Comparison of ENCODE assay signal across 7 mouse cellular contexts in the genomic region with DNA sequence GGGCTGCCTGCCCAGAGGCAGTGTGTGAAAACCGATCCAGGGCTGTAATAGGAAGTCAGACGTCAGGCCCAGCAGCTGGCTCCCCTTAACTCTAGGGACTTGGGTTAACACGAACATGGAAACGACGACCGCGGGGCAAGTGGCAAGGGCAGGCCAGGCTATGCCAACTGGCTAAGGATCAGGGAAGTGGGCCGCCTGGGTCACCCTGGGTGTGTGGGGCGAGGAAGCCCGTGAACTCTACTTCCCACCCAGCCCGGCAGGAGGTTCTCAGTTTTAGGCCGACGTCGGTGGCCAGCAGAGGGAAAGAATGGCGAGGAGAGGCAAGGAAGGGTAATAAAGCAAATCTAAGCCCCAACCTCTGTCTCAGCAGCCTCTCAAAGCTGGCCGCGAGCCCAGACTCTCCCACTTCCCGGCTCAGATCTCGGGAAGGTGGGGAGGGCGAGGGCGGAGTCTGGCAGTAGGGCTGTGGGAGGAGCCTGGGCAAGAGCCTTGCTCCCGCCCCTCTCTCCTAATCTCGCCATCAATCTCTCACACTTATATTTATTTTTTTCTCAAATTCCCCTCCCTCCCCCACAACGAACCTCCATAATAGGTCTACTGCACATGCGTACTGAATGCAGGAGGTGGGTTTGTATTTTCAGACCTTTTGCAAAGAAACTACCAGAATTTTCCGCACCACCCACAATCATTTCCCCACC. TPM values are rescaled to one million over a fixed set of nuclear protein-coding genes. Genes with fewer than 3 reads are reported as not detected.
DNase-seq lines count a peak whose midpoint lies in the region; ATAC-seq and TF ChIP-seq lines count a peak whose summit lies in the region.

No protein-coding gene starts in this region.

- peaks cover 33% of the 10 kb centered on the region for H3K36me3 ChIP-seq in embryonic facial prominence, embryonic 10.5 days (replicated peaks)
- peaks cover 12% of the 10 kb centered on the region for H3K36me3 ChIP-seq in intestine, postnatal 0 days (ENCODE audit: control insufficient read depth, insufficient read depth)
- H3K36me3 ChIP-seq in midbrain, embryonic 12.5 days = peaks cover 33% of the 10 kb centered on the region
- peaks cover 15% of the 10 kb centered on the region for H3K36me3 ChIP-seq in small intestine, adult 2 months (ENCODE audit: control insufficient read depth, insufficient read depth, low read length)

- peak overlapping the region; percentile 97 for H3K4me3 ChIP-seq in embryonic facial prominence, embryonic 10.5 days
- peak overlapping the region; percentile 96 for H3K4me3 ChIP-seq in intestine, postnatal 0 days (ENCODE audit: low read depth, low read length)
- peak overlapping the region; percentile 98 for H3K4me3 ChIP-seq in midbrain, embryonic 12.5 days
- peak overlapping the region; percentile 50 for H3K4me3 ChIP-seq in small intestine, adult 2 months (ENCODE audit: low read depth, low read length)

- peak overlapping the region; percentile 63 for H3K9ac ChIP-seq in intestine, postnatal 0 days (ENCODE audit: low read depth, low read length)
- peak overlapping the region; percentile 99 for H3K9ac ChIP-seq in midbrain, embryonic 12.5 days (replicated peaks)

- H3K4me2 ChIP-seq in intestine, postnatal 0 days (replicated peaks; ENCODE audit: low read depth) = peak overlapping the region; percentile 95
- peak overlapping the region; percentile 87 for H3K4me2 ChIP-seq in midbrain, embryonic 12.5 days (replicated peaks)

- peaks cover 88% of the 10 kb centered on the region for H3K4me1 ChIP-seq in embryonic facial prominence, embryonic 10.5 days
- H3K4me1 ChIP-seq in intestine, postnatal 0 days (replicated peaks; ENCODE audit: control insufficient read depth, insufficient read depth, low read length) = peaks cover 24% of the 10 kb centered on the region
- H3K4me1 ChIP-seq in midbrain, embryonic 12.5 days = peaks cover 53% of the 10 kb centered on the region
- H3K4me1 ChIP-seq in small intestine, adult 2 months (ENCODE audit: control insufficient read depth, insufficient read depth, insufficient read length, low read length) = peaks cover 25% of the 10 kb centered on the region

- WGBS in embryonic facial prominence, embryonic 10.5 days = under 1% methylated on average over 26 of the region's 26 CpGs
- WGBS in intestine, postnatal 0 days = under 1% methylated on average over 26 of the region's 26 CpGs
- WGBS in midbrain, embryonic 12.5 days = under 1% methylated on average over 26 of the region's 26 CpGs
- WGBS in small intestine, adult 2 months = under 1% methylated on average over 26 of the region's 26 CpGs

- peak; percentile 46 for TF ChIP-seq CTCF in intestine, postnatal 0 days (IDR thresholded peaks at IDR 0.05; ENCODE audit: low read depth)
- TF ChIP-seq CTCF in small intestine, adult 2 months (IDR thresholded peaks at IDR 0.05; ENCODE audit: extremely low read depth, insufficient read length, insufficient replicate concordance, low read depth, low read length) = no peak

- no peaks in the 10 kb centered on the region for H3K27me3 ChIP-seq in embryonic facial prominence, embryonic 10.5 days (replicated peaks; ENCODE audit: low read depth, poor library complexity, severe bottlenecking)
- H3K27me3 ChIP-seq in intestine, postnatal 0 days (replicated peaks; ENCODE audit: control insufficient read depth, insufficient read depth, low read length) = no peaks in the 10 kb centered on the region
- no peaks in the 10 kb centered on the region for H3K27me3 ChIP-seq in midbrain, embryonic 12.5 days
- no peaks in the 10 kb centered on the region for H3K27me3 ChIP-seq in small intestine, adult 2 months (ENCODE audit: control insufficient read depth, insufficient read depth, low read length)

- peak; percentile 97 for DNase-seq in adrenal gland, adult 2 months
- DNase-seq in embryonic facial prominence, embryonic 10.5 days (ENCODE audit: low spot score) = peak; percentile 93
- DNase-seq in gonadal fat pad, adult 2 months (ENCODE audit: low read depth) = peak; percentile 75
- peak; percentile 98 for DNase-seq in left cerebral cortex, postnatal 4 days

- peak; percentile 75 for ATAC-seq in intestine, postnatal 0 days
- ATAC-seq in midbrain, embryonic 12.5 days (ENCODE audit: low FRiP score, low read depth) = peak; percentile 77

- no peaks in the 10 kb centered on the region for H3K9me3 ChIP-seq in embryonic facial prominence, embryonic 10.5 days
- no peaks in the 10 kb centered on the region for H3K9me3 ChIP-seq in intestine, postnatal 0 days (ENCODE audit: control insufficient read depth)
- no peaks in the 10 kb centered on the region for H3K9me3 ChIP-seq in midbrain, embryonic 12.5 days

- peak overlapping the region; percentile 100 for H3K27ac ChIP-seq in embryonic facial prominence, embryonic 10.5 days (replicated peaks)
- peak overlapping the region; percentile 99 for H3K27ac ChIP-seq in intestine, postnatal 0 days (ENCODE audit: low read depth, low read length)
- H3K27ac ChIP-seq in midbrain, embryonic 12.5 days (replicated peaks) = peak overlapping the region; percentile 100
- H3K27ac ChIP-seq in small intestine, adult 2 months (ENCODE audit: insufficient read depth, low read depth, low read length) = peak overlapping the region; percentile 98

- TF ChIP-seq POLR2A in small intestine, adult 2 months (IDR thresholded peaks at IDR 0.05; ENCODE audit: low read depth, low read length) = peak; percentile 70

- intact Hi-C loops in left cerebral cortex, postnatal 4 days (cut with DNase I) = no loop called here

RNA-seq across cellular contexts. Expression of a gene that starts 2.9 kb away (rescaled TPM):
- total RNA-seq in adrenal gland, adult 2 months (2021) = 10 to 100 TPM; 71.0 to 92.8 TPM
- polyA plus RNA-seq in adrenal gland, adult 2 months (2012; rRNA removed) = 83.4 and 107 TPM in 2 replicates
- 46.2 and 55.9 TPM in 2 replicates for polyA plus RNA-seq in embryonic facial prominence, embryonic 10.5 days (2016; fragmentation: Nextera tagmentation; extraction: Ambion mirVana)
- polyA plus RNA-seq in gonadal fat pad, adult 2 months (2012; rRNA removed) = 66.3 and 80.2 TPM in 2 replicates
- polyA plus RNA-seq in intestine, postnatal 0 days (2015; fragmentation: Nextera tagmentation; extraction: Ambion mirVana) = 19.4 and 24.8 TPM in 2 replicates
- 100 to 1,000 TPM; 552 to 572 TPM for total RNA-seq in left cerebral cortex, postnatal 4 days (2021)
- polyA plus RNA-seq in midbrain, embryonic 12.5 days (2016; fragmentation: Nextera tagmentation; extraction: Ambion mirVana) = 78.7 and 88.5 TPM in 2 replicates
- 86.3 and 240 TPM in 2 replicates for polyA plus RNA-seq in small intestine, adult 2 months (2012; rRNA removed)

RNA-seq across cellular contexts. Expression of a gene that starts 26.0 kb away (rescaled TPM):
- 1 to 10 TPM; 3.3 to 6.8 TPM for total RNA-seq in adrenal gland, adult 2 months (2021)
- 0.88 and 1.1 TPM in 2 replicates for polyA plus RNA-seq in adrenal gland, adult 2 months (2012; rRNA removed)
- polyA plus RNA-seq in embryonic facial prominence, embryonic 10.5 days (2016; fragmentation: Nextera tagmentation; extraction: Ambion mirVana) = 18.7 and 18.8 TPM in 2 replicates
- 0.66 and 1.5 TPM in 2 replicates for polyA plus RNA-seq in gonadal fat pad, adult 2 months (2012; rRNA removed)
- 7.8 and 7.9 TPM in 2 replicates for polyA plus RNA-seq in intestine, postnatal 0 days (2015; fragmentation: Nextera tagmentation; extraction: Ambion mirVana)
- total RNA-seq in left cerebral cortex, postnatal 4 days (2021) = 10 to 100 TPM; 77.3 to 89.1 TPM
- polyA plus RNA-seq in midbrain, embryonic 12.5 days (2016; fragmentation: Nextera tagmentation; extraction: Ambion mirVana) = 48.4 and 50.5 TPM in 2 replicates
- 0.25 and 0.65 TPM in 2 replicates for polyA plus RNA-seq in small intestine, adult 2 months (2012; rRNA removed)

RNA-seq across cellular contexts. Expression of a gene that starts 29.0 kb away (rescaled TPM):
- total RNA-seq in adrenal gland, adult 2 months (2021) = 100 to 1,000 TPM; 124 to 157 TPM
- polyA plus RNA-seq in adrenal gland, adult 2 months (2012; rRNA removed) = 175 and 193 TPM in 2 replicates
- polyA plus RNA-seq in embryonic facial prominence, embryonic 10.5 days (2016; fragmentation: Nextera tagmentation; extraction: Ambion mirVana) = 136 and 137 TPM in 2 replicates
- polyA plus RNA-seq in gonadal fat pad, adult 2 months (2012; rRNA removed) = 195 and 269 TPM in 2 replicates
- polyA plus RNA-seq in intestine, postnatal 0 days (2015; fragmentation: Nextera tagmentation; extraction: Ambion mirVana) = 159 and 164 TPM in 2 replicates
- 10 to 100 TPM; 60.2 to 63.9 TPM for total RNA-seq in left cerebral cortex, postnatal 4 days (2021)
- 98.9 and 105 TPM in 2 replicates for polyA plus RNA-seq in midbrain, embryonic 12.5 days (2016; fragmentation: Nextera tagmentation; extraction: Ambion mirVana)
- 129 and 163 TPM in 2 replicates for polyA plus RNA-seq in small intestine, adult 2 months (2012; rRNA removed)

RNA-seq across cellular contexts. Expression of a gene that starts 29.1 kb away (rescaled TPM):
- 10 to 100 TPM; 44.2 to 59.7 TPM for total RNA-seq in adrenal gland, adult 2 months (2021)
- polyA plus RNA-seq in adrenal gland, adult 2 months (2012; rRNA removed) = 10.7 and 11.8 TPM in 2 replicates
- polyA plus RNA-seq in embryonic facial prominence, embryonic 10.5 days (2016; fragmentation: Nextera tagmentation; extraction: Ambion mirVana) = 49.3 and 50.2 TPM in 2 replicates
- 31.8 and 36.2 TPM in 2 replicates for polyA plus RNA-seq in gonadal fat pad, adult 2 months (2012; rRNA removed)
- 8.6 and 8.9 TPM in 2 replicates for polyA plus RNA-seq in intestine, postnatal 0 days (2015; fragmentation: Nextera tagmentation; extraction: Ambion mirVana)
- total RNA-seq in left cerebral cortex, postnatal 4 days (2021) = 10 to 100 TPM; 36.3 to 41.1 TPM
- 52.9 and 53.8 TPM in 2 replicates for polyA plus RNA-seq in midbrain, embryonic 12.5 days (2016; fragmentation: Nextera tagmentation; extraction: Ambion mirVana)
- polyA plus RNA-seq in small intestine, adult 2 months (2012; rRNA removed) = 4.3 and 5.3 TPM in 2 replicates

RNA-seq across cellular contexts. Expression of a gene that starts 31.7 kb away (rescaled TPM):
- total RNA-seq in adrenal gland, adult 2 months (2021) = 10 to 100 TPM; 10.8 to 16.0 TPM
- 86.3 and 94.7 TPM in 2 replicates for polyA plus RNA-seq in adrenal gland, adult 2 months (2012; rRNA removed)
- 19.8 and 23.1 TPM in 2 replicates for polyA plus RNA-seq in embryonic facial prominence, embryonic 10.5 days (2016; fragmentation: Nextera tagmentation; extraction: Ambion mirVana)
- 26.1 and 39.5 TPM in 2 replicates for polyA plus RNA-seq in gonadal fat pad, adult 2 months (2012; rRNA removed)
- polyA plus RNA-seq in intestine, postnatal 0 days (2015; fragmentation: Nextera tagmentation; extraction: Ambion mirVana) = 24.1 and 24.9 TPM in 2 replicates
- 1 to 10 TPM; 3.1 to 4.2 TPM for total RNA-seq in left cerebral cortex, postnatal 4 days (2021)
- polyA plus RNA-seq in midbrain, embryonic 12.5 days (2016; fragmentation: Nextera tagmentation; extraction: Ambion mirVana) = 11.4 and 12.1 TPM in 2 replicates
- 11.2 and 16.5 TPM in 2 replicates for polyA plus RNA-seq in small intestine, adult 2 months (2012; rRNA removed)

Comparison
In these comparisons a context has a peak if more than half of its experiments do, and no peak if none do; other contexts are left out.
1. Peak in every context shown above with its lines: DNase-seq, ATAC-seq, H3K4me3 ChIP-seq and H3K27ac ChIP-seq.